Mouse (Mus musculus): ENCODE results near the gene Zfp90. TPM values are rescaled to one million over a fixed set of nuclear protein-coding genes. Genes with fewer than 3 reads are reported as not detected.
"Not testable (repeated sequence)": the region's sequence is repeated elsewhere in the genome, so short reads cannot be mapped to it uniquely, and the experiment has no call there.

The Zfp90 gene
- polyA plus RNA-seq, 1 experiment from 2014 or later = 14.1 TPM

DNA sequence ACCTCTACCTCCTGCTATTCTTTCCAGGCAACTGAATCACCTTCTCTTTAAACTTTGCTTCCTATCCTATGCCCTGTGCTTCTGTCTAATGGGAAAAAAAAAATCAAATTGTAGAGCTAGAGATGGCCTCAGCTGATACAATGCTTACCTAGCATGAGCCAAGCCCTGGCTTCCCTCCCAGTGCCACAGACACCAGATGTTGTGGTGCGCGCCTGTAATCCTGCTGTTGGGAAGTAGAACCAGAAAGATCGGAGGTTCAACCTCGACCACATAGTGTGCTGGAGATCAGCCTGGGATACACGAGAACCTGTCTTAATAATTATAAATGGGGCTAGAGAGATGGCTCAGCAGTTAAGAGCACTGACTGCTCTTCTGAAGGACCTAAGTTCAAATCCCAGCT lies 2.6 kb downstream of the Zfp90 start:
- no peak overlapping the region for H3K4me3 ChIP-seq (replicated peaks; ENCODE audit: low read depth, low read length)
- H3K9me3 ChIP-seq (replicated peaks; ENCODE audit: low read length) = peaks cover 4% of the 10 kb centered on the region; the same call in 1 of the 2 replicates
- no peaks in the 10 kb centered on the region for H3K27me3 ChIP-seq (ENCODE audit: insufficient read depth, low read length)
- H3K36me3 ChIP-seq (ENCODE audit: insufficient read depth, low read length) = peaks cover 36% of the 10 kb centered on the region
- no peak for TF ChIP-seq CTCF (IDR thresholded peaks at IDR 0.05; ENCODE audit: low read depth)
- H3K4me1 ChIP-seq (replicated peaks; ENCODE audit: insufficient read depth, low read length) = peaks cover 8% of the 10 kb centered on the region
- over 99% methylated on average over 5 of the region's 5 CpGs for WGBS
- no peak overlapping the region for H3K9ac ChIP-seq (ENCODE audit: low read depth, low read length)
- ATAC-seq (replicated peaks; ENCODE audit: low FRiP score, low read depth) (no peak), DNase-seq (ENCODE audit: low spot score) (no peak)
- H3K27ac ChIP-seq = no peak overlapping the region
- H3K4me2 ChIP-seq (ENCODE audit: low read length) = no peak overlapping the region

DNA sequence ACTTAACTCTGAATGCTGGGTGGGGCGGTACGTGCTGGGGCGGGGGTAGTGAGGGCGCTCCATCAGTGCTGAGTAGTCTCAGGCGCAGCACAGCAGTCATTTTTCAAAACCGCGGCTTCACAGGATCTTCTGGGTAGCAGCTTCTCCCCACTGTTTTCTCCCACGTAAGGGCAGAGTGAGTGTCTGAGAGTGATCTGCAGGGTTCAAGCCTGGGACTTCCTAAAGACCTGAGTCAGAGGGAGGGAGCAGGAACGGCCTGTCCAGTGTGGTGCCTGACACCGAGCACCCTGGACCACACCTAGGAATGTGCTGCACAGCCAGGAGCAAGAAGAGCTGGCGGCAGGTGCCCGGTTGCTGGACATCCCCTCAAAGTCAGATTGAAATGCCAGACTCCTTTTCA lies 16.0 kb downstream of the Zfp90 start:
- no peak overlapping the region for H3K4me2 ChIP-seq (ENCODE audit: low read length)
- DNase-seq (ENCODE audit: low spot score) = no peak
- no peaks in the 10 kb centered on the region; the same call in 1 of the 2 replicates for H3K4me1 ChIP-seq (replicated peaks; ENCODE audit: insufficient read depth, low read length)
- H3K4me3 ChIP-seq (replicated peaks; ENCODE audit: low read depth, low read length) = no peak overlapping the region
- 33% methylated on average over 12 of the region's 12 CpGs for WGBS
- no peaks in the 10 kb centered on the region; the same call in 1 of the 2 replicates for H3K27me3 ChIP-seq (ENCODE audit: insufficient read depth, low read length)
- no peak overlapping the region for H3K9ac ChIP-seq (ENCODE audit: low read depth, low read length)
- H3K27ac ChIP-seq = no peak overlapping the region
- 0 out of 2 replicates have a peak, but pooled peaks cover 3% of the 10 kb centered on the region for H3K36me3 ChIP-seq (ENCODE audit: insufficient read depth, low read length)
- ATAC-seq (replicated peaks; ENCODE audit: low FRiP score, low read depth) = 0 out of 2 replicates have a peak, but pooled peaks have one; percentile 36
- no peak for TF ChIP-seq CTCF (IDR thresholded peaks at IDR 0.05; ENCODE audit: low read depth)
- H3K9me3 ChIP-seq (replicated peaks; ENCODE audit: low read length) = peaks cover 7% of the 10 kb centered on the region

DNA sequence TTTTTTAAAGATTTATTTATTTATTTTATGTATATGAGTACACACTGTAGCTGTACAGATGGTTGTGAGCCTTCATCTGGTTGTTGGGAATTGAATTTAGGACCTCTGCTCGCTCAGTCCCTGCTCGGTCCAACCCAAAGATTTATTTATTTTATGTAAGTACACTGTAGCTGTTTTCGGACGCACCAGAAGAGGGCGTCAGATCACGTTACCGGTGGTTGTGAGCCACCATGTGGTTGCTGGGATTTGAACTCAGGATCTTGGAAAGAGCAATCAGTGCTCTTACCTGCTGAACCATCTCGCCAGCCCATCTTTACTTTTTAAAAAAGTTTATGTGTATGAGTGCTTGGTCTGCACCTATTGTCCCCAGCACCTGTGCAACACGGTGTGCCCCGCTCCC lies 16.8 kb downstream of the Zfp90 start:
- not testable (repeated sequence) for H3K36me3 ChIP-seq (ENCODE audit: insufficient read depth, low read length); ATAC-seq (replicated peaks; ENCODE audit: low FRiP score, low read depth); H3K27ac ChIP-seq; DNase-seq (ENCODE audit: low spot score); H3K4me1 ChIP-seq (replicated peaks; ENCODE audit: insufficient read depth, low read length); H3K4me3 ChIP-seq (replicated peaks; ENCODE audit: low read depth, low read length); H3K27me3 ChIP-seq (ENCODE audit: insufficient read depth, low read length); H3K9me3 ChIP-seq (replicated peaks; ENCODE audit: low read length); H3K9ac ChIP-seq (ENCODE audit: low read depth, low read length); H3K4me2 ChIP-seq (ENCODE audit: low read length)
- WGBS = 62% methylated on average over 10 of the region's 10 CpGs

DNA sequence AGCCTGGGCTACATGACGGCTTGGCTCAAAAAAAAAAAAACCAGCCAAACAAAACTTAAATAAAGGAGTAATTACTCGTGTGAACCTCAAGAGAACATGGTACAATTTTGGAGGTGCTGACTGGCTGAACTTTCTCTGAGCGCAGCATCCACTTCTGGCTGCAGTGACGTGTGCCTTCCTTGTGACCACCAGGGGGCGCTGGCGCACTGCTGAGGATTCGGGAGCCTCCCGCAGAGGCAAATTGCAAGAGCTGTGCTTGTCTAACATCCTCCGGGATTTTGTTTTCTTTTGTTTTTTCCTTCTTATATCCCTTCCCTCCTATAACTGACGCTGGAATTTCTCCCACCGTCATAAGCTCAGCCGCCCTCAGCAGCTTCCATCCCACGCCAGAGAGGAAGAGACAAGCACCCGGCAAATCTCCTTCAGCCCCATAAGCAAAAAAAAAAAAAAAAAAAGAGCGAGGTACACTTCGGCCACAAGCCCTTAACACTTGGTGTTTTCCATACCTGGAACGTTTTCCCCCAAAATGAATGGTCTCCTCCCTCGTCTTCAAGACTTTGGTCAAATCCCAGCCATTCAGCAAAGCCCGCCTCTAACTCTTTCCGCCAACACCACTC lies 17.9 kb downstream of the Zfp90 start:
- Histone ChIP-seq H3K9me3 (replicated peaks; ENCODE audit: low read length) (no peaks in the 10 kb centered on the region), H3K27ac (no peak overlapping the region), H3K4me1 (replicated peaks; ENCODE audit: insufficient read depth, low read length) (no peaks in the 10 kb centered on the region; the same call in 1 of the 2 replicates), H3K4me2 (ENCODE audit: low read length) (peak overlapping the region; percentile 43), H3K27me3 (ENCODE audit: insufficient read depth, low read length) (no peaks in the 10 kb centered on the region; the same call in 1 of the 2 replicates), H3K4me3 (replicated peaks; ENCODE audit: low read depth, low read length) (no peak overlapping the region; the same call in 1 of the 2 replicates), H3K36me3 (ENCODE audit: insufficient read depth, low read length) (no peaks in the 10 kb centered on the region), H3K9ac (ENCODE audit: low read depth, low read length) (no peak overlapping the region)
- TF ChIP-seq CTCF (IDR thresholded peaks at IDR 0.05; ENCODE audit: low read depth) = peak; percentile 100
- ATAC-seq (replicated peaks; ENCODE audit: low FRiP score, low read depth) (no peak), DNase-seq (ENCODE audit: low spot score) (peak; percentile 92)
- WGBS = 5% methylated on average over 20 of the region's 20 CpGs

DNA sequence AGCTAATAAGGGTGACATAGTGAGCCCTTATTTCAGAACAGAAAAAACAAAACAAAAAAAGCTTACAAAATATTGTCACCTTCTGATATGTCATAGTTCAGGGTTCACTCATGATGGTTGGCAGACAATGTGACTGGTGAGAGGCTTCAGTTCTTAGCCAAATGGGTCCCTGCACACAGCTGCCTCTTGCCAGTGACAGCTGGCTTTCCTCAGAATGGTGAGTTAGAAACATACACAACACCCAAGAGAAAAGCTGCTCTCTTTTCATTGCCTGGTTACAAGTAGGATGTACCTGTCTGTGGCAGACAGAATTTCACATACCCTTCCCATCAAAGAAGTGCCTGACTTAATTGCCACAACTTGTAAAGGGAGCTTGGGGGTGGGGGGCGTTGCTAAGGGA lies 18.5 kb downstream of the Zfp90 start:
- H3K36me3 ChIP-seq (ENCODE audit: insufficient read depth, low read length) = no peaks in the 10 kb centered on the region
- no peaks in the 10 kb centered on the region; the same call in 1 of the 2 replicates for H3K27me3 ChIP-seq (ENCODE audit: insufficient read depth, low read length)
- no peaks in the 10 kb centered on the region for H3K9me3 ChIP-seq (replicated peaks; ENCODE audit: low read length)
- H3K4me2 ChIP-seq (ENCODE audit: low read length) = no peak overlapping the region; the same call in 1 of the 2 replicates
- WGBS = 25% methylated on average over 1 of the region's 1 CpGs
- ATAC-seq (replicated peaks; ENCODE audit: low FRiP score, low read depth) (no peak), DNase-seq (ENCODE audit: low spot score) (no peak)
- H3K27ac ChIP-seq = no peak overlapping the region
- TF ChIP-seq CTCF (IDR thresholded peaks at IDR 0.05; ENCODE audit: low read depth) = no peak
- no peak overlapping the region for H3K9ac ChIP-seq (ENCODE audit: low read depth, low read length)
- H3K4me1 ChIP-seq (replicated peaks; ENCODE audit: insufficient read depth, low read length) = no peaks in the 10 kb centered on the region; the same call in 1 of the 2 replicates
- H3K4me3 ChIP-seq (replicated peaks; ENCODE audit: low read depth, low read length) = no peak overlapping the region

DNA sequence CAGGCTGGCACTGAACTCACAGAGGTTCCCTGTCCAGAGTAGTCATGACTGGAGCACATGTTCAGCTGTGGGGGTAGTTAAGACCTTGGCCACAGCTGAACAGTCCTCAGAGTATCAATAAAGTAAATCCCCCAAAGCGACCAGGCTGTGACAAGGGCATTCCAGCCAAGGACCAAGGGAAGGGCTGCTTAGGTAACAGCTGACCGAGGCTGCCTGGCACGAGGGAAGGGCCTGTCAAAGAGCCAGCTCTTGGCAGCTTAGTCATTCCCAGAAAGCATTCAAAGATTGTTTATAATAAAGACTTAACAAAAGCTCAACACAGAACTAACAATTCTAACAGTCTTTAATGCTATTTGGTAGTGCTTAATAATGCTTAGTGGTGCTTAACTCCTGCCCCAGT lies 22.7 kb downstream of the Zfp90 start:
- H3K36me3 ChIP-seq (ENCODE audit: insufficient read depth, low read length) = no peaks in the 10 kb centered on the region
- no peak overlapping the region for H3K27ac ChIP-seq
- no peak for DNase-seq (ENCODE audit: low spot score)
- H3K4me1 ChIP-seq (replicated peaks; ENCODE audit: insufficient read depth, low read length) = no peaks in the 10 kb centered on the region; the same call in 1 of the 2 replicates
- H3K4me3 ChIP-seq (replicated peaks; ENCODE audit: low read depth, low read length) = no peak overlapping the region
- H3K9me3 ChIP-seq (replicated peaks; ENCODE audit: low read length) = no peaks in the 10 kb centered on the region
- no peak for TF ChIP-seq CTCF (IDR thresholded peaks at IDR 0.05; ENCODE audit: low read depth)
- no peak overlapping the region for H3K9ac ChIP-seq (ENCODE audit: low read depth, low read length)
- no peak for ATAC-seq (replicated peaks; ENCODE audit: low FRiP score, low read depth)
- no peak overlapping the region for H3K4me2 ChIP-seq (ENCODE audit: low read length)
- 53% methylated on average over 3 of the region's 3 CpGs for WGBS
- no peaks in the 10 kb centered on the region for H3K27me3 ChIP-seq (ENCODE audit: insufficient read depth, low read length)

Data from kidney, postnatal 0 days (tissue).